Mouse (Mus musculus) embryonic fibroblast, embryonic 13.5 days (primary cell): ENCODE data around the gene Gm5935. TPM values are rescaled to one million over a fixed set of nuclear protein-coding genes. Genes with fewer than 3 reads are reported as not detected.
"Not testable (repeated sequence)": the region's sequence is repeated elsewhere in the genome, so short reads cannot be mapped to it uniquely, and the experiment has no call there.

Experiments used
- H3K27ac ChIP-seq: 2 replicates; pipeline ENCODE4 v1.5.1; 2012; ENCODE audit warnings: low read length, control low read depth, inconsistent platforms; ENCODE audit not compliant: insufficient read depth
- H3K4me1 ChIP-seq: 2 replicates; pipeline ENCODE4 v1.6.1; 2011; ENCODE audit warnings: low read length; ENCODE audit not compliant: control insufficient read depth, insufficient read depth
- H3K4me3 ChIP-seq: 2 replicates; pipeline ENCODE4 v1.5.1; 2011; ENCODE audit warnings: mild to moderate bottlenecking, control low read depth, low read length; ENCODE audit not compliant: insufficient read depth
- polyA plus RNA-seq: library from polyadenylated mRNA; stranded (reverse); fragments of >200 nt; gene quantifications from 2 replicates; pipeline ENCODE4 v1.2.4, GENCODE M21; 2011; ENCODE audit warnings: low read depth; ENCODE audit not compliant: missing spikeins, insufficient read length

Gm5935 gene
- polyA plus RNA-seq: not detected in 2 replicates

- not testable (repeated sequence) for H3K4me1 ChIP-seq, H3K27ac ChIP-seq, H3K4me3 ChIP-seq
Measured at GRCm38 (mm10) chrX:24775064-24775463, at the start of gene Gm5935. Gm5935 (minus strand) TSS chrX:24775164.

Other genes starting within 250 kb of the Gm5935 start
- gene Gm4297, start 200.3 kb downstream of the Gm5935 start, polyA plus RNA-seq: not detected in 2 replicates